Mouse (Mus musculus) intestine, postnatal 0 days (tissue): ENCODE measurements around the gene Ngrn. TPM values are rescaled to one million over a fixed set of nuclear protein-coding genes. Genes with fewer than 3 reads are reported as not detected.

Experiments
- ATAC-seq: fragments of 200-750 bp; cut with Nextera tagmentation; 2 replicates; pipeline ENCODE4 v1.8.0; 2017; ENCODE audit warnings: mild to moderate bottlenecking, moderate TSS enrichment, moderate library complexity
- H3K27ac ChIP-seq: fragments of 300-500 bp; sonication (generic); 2 replicates; pipeline ENCODE4 v1.5.1; 2014; ENCODE audit warnings: mild to moderate bottlenecking, low read depth, low read length, moderate library complexity
- H3K27me3 ChIP-seq: fragments of 300-500 bp; sonication (generic); replicated peaks from 2 replicates; pipeline ENCODE4 v1.6.1; 2014; ENCODE audit warnings: low read length, mixed read lengths; ENCODE audit not compliant: control insufficient read depth, insufficient read depth
- H3K36me3 ChIP-seq: fragments of 300-500 bp; sonication (generic); 2 replicates; pipeline ENCODE4 v1.6.1; 2014; ENCODE audit warnings: mild to moderate bottlenecking, moderate library complexity; ENCODE audit not compliant: control insufficient read depth, insufficient read depth
- H3K4me1 ChIP-seq: fragments of 300-500 bp; sonication (generic); replicated peaks from 2 replicates; pipeline ENCODE4 v1.6.1; 2014; ENCODE audit warnings: antibody characterized with exemption, low read length, mixed read lengths; ENCODE audit not compliant: control insufficient read depth, insufficient read depth
- H3K4me2 ChIP-seq: fragments of 300-500 bp; sonication (generic); replicated peaks from 2 replicates; pipeline ENCODE4 v1.6.1; 2014; ENCODE audit warnings: low read depth, mild to moderate bottlenecking, moderate library complexity
- H3K4me3 ChIP-seq: fragments of 300-500 bp; sonication (generic); 2 replicates; pipeline ENCODE4 v1.5.1; 2014; ENCODE audit warnings: low read depth, low read length
- H3K9ac ChIP-seq: fragments of 300-500 bp; sonication (generic); 2 replicates; pipeline ENCODE4 v1.6.1; 2014; ENCODE audit warnings: mild to moderate bottlenecking, low read depth, low read length
- H3K9me3 ChIP-seq: fragments of 300-500 bp; sonication (generic); 2 replicates; pipeline ENCODE4 v1.6.1; 2016; ENCODE audit warnings: mixed run types; ENCODE audit not compliant: control insufficient read depth
- CTCF ChIP-seq: sonication (generic); IDR thresholded peaks from 2 replicates; pipeline ENCODE4 v1.5.1; 2016; ENCODE audit warnings: low read depth, mild to moderate bottlenecking, control low read depth, antibody characterized with exemption, moderate library complexity
- WGBS: fragments of 180-500 bp; shearing (Covaris S2); extraction: QIAGEN DNeasy Blood & Tissue Kit; methylation state at CpG from one replicate; pipeline ENCODE4 v1.1.7; 2014; 5-methylcytosine and 5-hydroxymethylcytosine counted together
- polyA plus RNA-seq: library from polyadenylated mRNA; unstranded; fragments of >200 nt; fragmentation: Nextera tagmentation; extraction: Ambion mirVana; gene quantifications from 2 replicates; pipeline ENCODE4 v1.2.1, GENCODE M21; 2015

The Ngrn gene
- polyA plus RNA-seq, 1 experiment from 2014 or later = 30.2 TPM

GRCm38 (mm10) chr7:80252437-80252836, 8.6 kb upstream of the Ngrn start:
- Histone ChIP-seq H3K36me3 (no peaks in the 10 kb centered on the region), H3K4me3 (no peak overlapping the region), H3K9ac (no peak overlapping the region), H3K4me2 (no peak overlapping the region), H3K9me3 (no peaks in the 10 kb centered on the region), H3K27me3 (no peaks in the 10 kb centered on the region), H3K4me1 (no peaks in the 10 kb centered on the region; the same call in 1 of the 2 replicates), H3K27ac (no peak overlapping the region)
- no peak for ATAC-seq
- no peak for TF ChIP-seq CTCF
- WGBS = 79% methylated on average over 7 of the region's 7 CpGs

GRCm38 (mm10) chr7:80252886-80253285, 8.1 kb upstream of the Ngrn start:
- no peaks in the 10 kb centered on the region for H3K36me3 ChIP-seq
- WGBS = 67% methylated on average over 11 of the region's 11 CpGs
- TF ChIP-seq CTCF = no peak
- H3K9ac ChIP-seq = no peak overlapping the region
- no peaks in the 10 kb centered on the region for H3K9me3 ChIP-seq
- no peak overlapping the region for H3K4me2 ChIP-seq
- no peak overlapping the region for H3K27ac ChIP-seq
- H3K4me3 ChIP-seq = no peak overlapping the region
- H3K27me3 ChIP-seq = no peaks in the 10 kb centered on the region
- ATAC-seq = no peak
- H3K4me1 ChIP-seq = no peaks in the 10 kb centered on the region; the same call in 1 of the 2 replicates

DNA sequence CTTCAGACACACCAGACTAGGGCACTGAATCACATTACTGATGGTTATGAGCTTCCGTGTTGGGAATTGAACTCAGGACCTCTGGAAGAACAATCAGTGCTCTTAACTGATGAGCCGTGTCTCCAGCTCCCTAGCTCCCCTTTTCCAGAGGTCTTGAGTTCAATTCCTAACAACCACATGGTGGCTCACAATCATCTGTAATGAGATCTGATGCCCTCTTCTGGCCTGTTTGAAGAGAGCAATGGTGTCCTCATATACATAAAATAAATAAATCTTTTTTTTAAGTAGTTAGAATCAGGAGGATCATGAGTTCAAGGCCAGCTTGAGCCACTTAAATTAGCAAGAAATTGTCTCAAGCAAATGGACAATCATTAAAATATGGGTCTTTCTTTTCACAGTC, 5.0 kb upstream of the Ngrn start:
- WGBS = 79% methylated on average over 2 of the region's 2 CpGs
- H3K27me3 ChIP-seq = no peaks in the 10 kb centered on the region
- no peaks in the 10 kb centered on the region for H3K9me3 ChIP-seq
- no peak overlapping the region for H3K4me2 ChIP-seq
- H3K4me3 ChIP-seq = no peak overlapping the region
- H3K36me3 ChIP-seq = no peaks in the 10 kb centered on the region
- H3K9ac ChIP-seq = no peak overlapping the region
- H3K27ac ChIP-seq = no peak overlapping the region
- TF ChIP-seq CTCF = peak; percentile 50
- no peak for ATAC-seq
- no peaks in the 10 kb centered on the region; the same call in 1 of the 2 replicates for H3K4me1 ChIP-seq

GRCm38 (mm10) chr7:80257706-80258105, 3.3 kb upstream of the Ngrn start:
- H3K36me3 ChIP-seq = no peaks in the 10 kb centered on the region
- no peak overlapping the region for H3K9ac ChIP-seq
- H3K4me2 ChIP-seq = no peak overlapping the region
- no peaks in the 10 kb centered on the region for H3K27me3 ChIP-seq
- TF ChIP-seq CTCF = no peak
- H3K27ac ChIP-seq = no peak overlapping the region
- ATAC-seq = no peak
- WGBS = 65% methylated on average over 2 of the region's 2 CpGs
- no peaks in the 10 kb centered on the region for H3K9me3 ChIP-seq
- H3K4me1 ChIP-seq = peaks cover 6% of the 10 kb centered on the region; the same call in 1 of the 2 replicates
- H3K4me3 ChIP-seq = no peak overlapping the region

DNA sequence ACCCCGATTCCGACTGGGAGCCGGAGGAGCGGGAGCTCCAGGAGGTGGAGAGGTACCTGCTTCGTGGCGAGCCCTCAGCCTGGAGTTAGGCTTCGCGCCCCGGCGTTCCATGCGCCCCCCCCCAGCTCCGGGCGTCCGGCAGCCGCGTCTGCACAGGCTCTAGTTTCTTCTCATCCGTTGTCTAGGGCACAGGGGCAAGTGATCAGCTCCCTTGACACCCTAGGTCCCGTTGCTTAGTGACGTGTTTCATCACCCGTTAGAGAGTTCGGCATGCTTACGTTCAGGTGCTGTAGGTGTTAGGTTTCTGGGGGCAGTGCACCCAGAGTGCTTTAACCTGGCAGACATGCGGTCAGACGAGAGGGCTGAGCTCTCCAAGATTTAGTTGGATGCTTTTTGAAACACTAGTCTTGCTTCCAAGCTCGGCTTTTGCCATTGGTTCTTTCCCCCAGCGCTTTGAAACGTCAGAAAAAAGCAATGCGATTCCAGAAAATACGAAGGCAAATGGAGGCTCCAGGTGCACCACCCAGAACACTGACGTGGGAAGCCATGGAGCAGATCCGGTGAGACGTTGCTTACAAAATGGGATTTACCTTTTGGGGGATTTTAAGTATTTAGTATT, 466 bp downstream of the Ngrn start:
- Histone ChIP-seq H3K4me2 (peak overlapping the region; percentile 79), H3K27me3 (no peaks in the 10 kb centered on the region), H3K9ac (peak overlapping the region; percentile 75), H3K4me1 (peaks cover 6% of the 10 kb centered on the region; the same call in 1 of the 2 replicates), H3K9me3 (no peaks in the 10 kb centered on the region), H3K27ac (peak overlapping the region; percentile 76), H3K4me3 (peak overlapping the region; percentile 74), H3K36me3 (peaks cover 14% of the 10 kb centered on the region; the same call in 1 of the 2 replicates)
- peak; percentile 49 for ATAC-seq
- under 1% methylated on average over 30 of the region's 32 CpGs for WGBS
- TF ChIP-seq CTCF = no peak

DNA sequence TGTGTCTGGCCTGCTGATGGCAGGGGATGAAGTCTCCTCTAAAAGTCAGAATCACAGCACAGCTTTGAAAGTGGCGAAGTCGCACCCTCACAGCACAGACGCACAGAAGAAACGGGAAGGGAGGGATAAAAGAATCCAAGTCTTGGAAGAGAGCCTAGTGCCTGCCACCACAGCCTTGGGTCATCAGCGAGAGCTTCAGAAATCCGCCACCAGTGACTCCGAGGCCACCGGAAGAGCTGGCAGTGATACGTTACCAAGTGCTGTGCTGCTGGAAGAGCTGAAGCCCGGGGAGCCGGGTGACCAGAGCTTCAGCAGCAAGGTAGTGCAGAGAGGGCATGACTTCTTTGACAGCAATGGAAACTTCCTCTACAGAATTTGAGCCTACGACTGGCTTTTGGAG, 3.6 kb downstream of the Ngrn start:
- Histone ChIP-seq H3K9me3 (no peaks in the 10 kb centered on the region), H3K4me2 (no peak overlapping the region), H3K27me3 (no peaks in the 10 kb centered on the region), H3K27ac (no peak overlapping the region), H3K4me3 (no peak overlapping the region), H3K36me3 (peaks cover 20% of the 10 kb centered on the region; the same call in 1 of the 2 replicates), H3K4me1 (peaks cover 6% of the 10 kb centered on the region; the same call in 1 of the 2 replicates), H3K9ac (no peak overlapping the region)
- ATAC-seq = no peak
- no peak for TF ChIP-seq CTCF
- 93% methylated on average over 12 of the region's 12 CpGs for WGBS
